Mouse (Mus musculus) kidney, embryonic 14.5 days (tissue): ENCODE data around the gene Armcx3. TPM values are rescaled to one million over a fixed set of nuclear protein-coding genes. Genes with fewer than 3 reads are reported as not detected.

Experiments used
- ATAC-seq: fragments of 200-750 bp; cut with Nextera tagmentation; 2 replicates; pipeline ENCODE4 v1.8.0; 2017; ENCODE audit warnings: moderate number of reproducible peaks, mild to moderate bottlenecking, moderate TSS enrichment, moderate library complexity; ENCODE audit not compliant: low FRiP score, low TSS enrichment
- H3K27ac ChIP-seq: fragments of 300-500 bp; sonication (generic); 2 replicates; pipeline ENCODE4 v1.5.1; 2014; ENCODE audit warnings: low read depth, mild to moderate bottlenecking, low read length, moderate library complexity, mixed read lengths
- H3K27me3 ChIP-seq: fragments of 300-500 bp; sonication (generic); 2 replicates; pipeline ENCODE4 v1.6.1; 2014; ENCODE audit warnings: mild to moderate bottlenecking, low read length; ENCODE audit not compliant: control insufficient read depth, insufficient read depth
- H3K36me3 ChIP-seq: fragments of 300-500 bp; sonication (generic); 2 replicates; pipeline ENCODE4 v1.6.1; 2014; ENCODE audit warnings: low read length, mixed read lengths; ENCODE audit not compliant: control insufficient read depth, insufficient read depth
- H3K4me1 ChIP-seq: fragments of 300-500 bp; sonication (generic); 2 replicates; pipeline ENCODE4 v1.6.1; 2014; ENCODE audit warnings: low read length, mixed read lengths; ENCODE audit not compliant: control insufficient read depth, insufficient read depth
- H3K4me2 ChIP-seq: fragments of 300-500 bp; sonication (generic); replicated peaks from 2 replicates; pipeline ENCODE4 v1.6.1; 2014; ENCODE audit warnings: low read depth, mild to moderate bottlenecking, low read length
- H3K4me3 ChIP-seq: fragments of 300-500 bp; sonication (generic); 2 replicates; pipeline ENCODE4 v1.5.1; 2014; ENCODE audit warnings: mild to moderate bottlenecking, low read length
- H3K9ac ChIP-seq: fragments of 300-500 bp; sonication (generic); 2 replicates; pipeline ENCODE4 v1.6.1; 2014; ENCODE audit warnings: low read depth, mild to moderate bottlenecking, low read length, moderate library complexity
- H3K9me3 ChIP-seq: fragments of 300-500 bp; sonication (generic); 2 replicates; pipeline ENCODE4 v1.6.1; 2016; ENCODE audit warnings: low read length; ENCODE audit not compliant: control insufficient read depth
- WGBS: fragments of 180-500 bp; shearing (Covaris S2); extraction: QIAGEN DNeasy Blood & Tissue Kit; methylation state at CpG from one replicate; pipeline ENCODE4 v1.1.7; 2014; 5-methylcytosine and 5-hydroxymethylcytosine counted together
- microRNA-seq: library from miRNA; unstranded; fragments of <30 nt; microRNA quantifications from one replicate; pipeline ENCODE4, GENCODE M21; 2016
- polyA plus RNA-seq: library from polyadenylated mRNA; unstranded; fragments of >200 nt; fragmentation: Nextera tagmentation; extraction: Ambion mirVana; gene quantifications from 2 replicates; pipeline ENCODE4 v1.2.1, GENCODE M21; 2014

Gene Armcx3
- polyA plus RNA-seq, 1 experiment from 2014 or later: 56.3 TPM

- Histone ChIP-seq H3K4me1 (no peaks in the 10 kb centered on the region), H3K36me3 (peaks cover 13% of the 10 kb centered on the region; the same call in 1 of the 2 replicates), H3K4me2 (peak within 1 kb of the TSS; percentile 42), H3K9me3 (no peaks in the 10 kb centered on the region), H3K27ac (peak within 1 kb of the TSS; percentile 55), H3K27me3 (no peaks in the 10 kb centered on the region; the same call in 1 of the 2 replicates), H3K4me3 (peak within 1 kb of the TSS; percentile 62), H3K9ac (peak within 1 kb of the TSS; percentile 62)
- 19% methylated on average over 16 of the region's 16 CpGs for WGBS
- peak; percentile 92 for ATAC-seq
Observed at GRCm38 (mm10) chrX:134808755-134809224, 52.4 kb downstream of the Armcx3 start, which contains the start of gene Armcx2. Gene Armcx2 (minus strand): TSS chrX:134809221.

Small RNA genes within 50 kb of the gene (microRNA-seq; reads per million reads assigned to microRNA genes)
- not detected for gene Mir7093

Other genes starting within 250 kb of the Armcx3 start
- 92.6 and 104 TPM in 2 replicates for gene Timm8a1, start 214.7 kb upstream of the Armcx3 start, polyA plus RNA-seq
- gene Btk, start 173.0 kb upstream of the Armcx3 start, polyA plus RNA-seq: 0.31 and 0.41 TPM in 2 replicates
- 515 and 711 TPM in 2 replicates for gene Rpl36a, start 170.9 kb upstream of the Armcx3 start, polyA plus RNA-seq
- 5.0 and 6.3 TPM in 2 replicates for gene Gla, start 155.5 kb upstream of the Armcx3 start, polyA plus RNA-seq
- 91.6 and 99.6 TPM in 2 replicates for gene Hnrnph2, start 155.4 kb upstream of the Armcx3 start, polyA plus RNA-seq
- gene Armcx4, start 70.1 kb upstream of the Armcx3 start, polyA plus RNA-seq: 5.3 and 5.5 TPM in 2 replicates
- 37.7 and 39.7 TPM in 2 replicates for gene Armcx1, start 38.6 kb upstream of the Armcx3 start, polyA plus RNA-seq
- gene Armcx6, start 5.2 kb upstream of the Armcx3 start, polyA plus RNA-seq: 15.1 and 20.3 TPM in 2 replicates
- 54.8 and 66.8 TPM in 2 replicates for gene Armcx2, start 52.6 kb downstream of the Armcx3 start, polyA plus RNA-seq
- 0.64 and 0.84 TPM in 2 replicates for gene Nxf2, start 208.2 kb downstream of the Armcx3 start, polyA plus RNA-seq